Mouse (Mus musculus) lung, embryonic 14.5 days (tissue): ENCODE data around the gene Ins2. TPM values are rescaled to one million over a fixed set of nuclear protein-coding genes. Genes with fewer than 3 reads are reported as not detected.

Experiments
- ATAC-seq: fragments of 200-750 bp; cut with Nextera tagmentation; 2 replicates; pipeline ENCODE4 v1.8.0; 2017; ENCODE audit warnings: mild to moderate bottlenecking, moderate TSS enrichment, moderate library complexity; ENCODE audit not compliant: insufficient read depth
- DNase-seq: peaks from one replicate; pipeline ENCODE4 v3.0.0-alpha.2; 2015
- H3K27ac ChIP-seq: fragments of 300-500 bp; sonication (generic); 2 replicates; pipeline ENCODE4 v1.5.1; 2014; ENCODE audit warnings: low read depth, mild to moderate bottlenecking, moderate library complexity
- H3K27me3 ChIP-seq: fragments of 300-500 bp; sonication (generic); 2 replicates; pipeline ENCODE4 v1.6.1; 2014; ENCODE audit warnings: low read length, control low read depth; ENCODE audit not compliant: insufficient read depth
- H3K36me3 ChIP-seq: fragments of 300-500 bp; sonication (generic); 2 replicates; pipeline ENCODE4 v1.6.1; 2014; ENCODE audit warnings: control low read depth; ENCODE audit not compliant: insufficient read depth
- H3K4me1 ChIP-seq: fragments of 300-500 bp; sonication (generic); 2 replicates; pipeline ENCODE4 v1.6.1; 2014; ENCODE audit warnings: antibody characterized with exemption, control low read depth; ENCODE audit not compliant: insufficient read depth
- H3K4me2 ChIP-seq: fragments of 300-500 bp; sonication (generic); 2 replicates; pipeline ENCODE4 v1.6.1; 2014; ENCODE audit warnings: mild to moderate bottlenecking
- H3K4me3 ChIP-seq: fragments of 300-500 bp; sonication (generic); 2 replicates; pipeline ENCODE4 v1.5.1; 2014; ENCODE audit warnings: low read depth, low read length
- H3K9ac ChIP-seq: fragments of 300-500 bp; sonication (generic); 2 replicates; pipeline ENCODE4 v1.6.1; 2014
- H3K9me3 ChIP-seq: fragments of 300-500 bp; sonication (generic); 2 replicates; pipeline ENCODE4 v1.6.1; 2016; ENCODE audit warnings: low read depth, low read length, control low read depth
- CTCF ChIP-seq: IDR thresholded peaks from 2 replicates; pipeline ENCODE4 v1.5.1; 2016; ENCODE audit warnings: antibody characterized with exemption, low read depth
- WGBS: fragments of 180-500 bp; shearing (Covaris S2); extraction: QIAGEN DNeasy Blood & Tissue Kit; methylation state at CpG from one replicate; pipeline ENCODE4 v1.1.7; 2014; 5-methylcytosine and 5-hydroxymethylcytosine counted together
- microRNA counts: library from miRNA; unstranded; fragments of <30 nt; microRNA quantifications from one replicate; lab custom pipeline; 2016
- microRNA-seq: library from miRNA; unstranded; fragments of <30 nt; microRNA quantifications from one replicate; pipeline ENCODE4, GENCODE M21; 2016; ENCODE audit warnings: borderline number of aligned reads
- polyA plus RNA-seq: library from polyadenylated mRNA; unstranded; fragments of >200 nt; fragmentation: Nextera tagmentation; extraction: Ambion mirVana; gene quantifications from 2 replicates; pipeline ENCODE4 v1.2.1, GENCODE M21; 2014

The Ins2 gene
- polyA plus RNA-seq, 1 experiment from 2014 or later, result not detected

- Histone ChIP-seq H3K27me3 (no peaks in the 10 kb centered on the region), H3K4me3 (no peak overlapping the region), H3K36me3 (peaks cover 11% of the 10 kb centered on the region; the same call in 1 of the 2 replicates), H3K4me2 (no peak overlapping the region), H3K27ac (no peak overlapping the region), H3K9ac (no peak overlapping the region), H3K4me1 (no peaks in the 10 kb centered on the region), H3K9me3 (no peaks in the 10 kb centered on the region)
- 35% methylated on average over 6 of the region's 6 CpGs for WGBS
- DNase-seq (no peak), ATAC-seq (no peak)
- no peak for TF ChIP-seq CTCF
These were observed 96.5 kb downstream of the Ins2 start for GRCm38 (mm10) chr7:142646676-142647075.

GRCm38 (mm10) chr7:142645045-142645444, 98.1 kb downstream of the Ins2 start:
- ATAC-seq (no peak; the same call in 1 of the 2 replicates), DNase-seq (peak; percentile 24)
- TF ChIP-seq CTCF, result no peak
- Histone ChIP-seq H3K4me3 (no peak overlapping the region), H3K27ac (no peak overlapping the region), H3K9ac (no peak overlapping the region), H3K4me1 (no peaks in the 10 kb centered on the region), H3K9me3 (no peaks in the 10 kb centered on the region), H3K4me2 (no peak overlapping the region), H3K36me3 (no peaks in the 10 kb centered on the region), H3K27me3 (no peaks in the 10 kb centered on the region)
- WGBS, result 13% methylated on average over 5 of the region's 5 CpGs

GRCm38 (mm10) chr7:142636178-142636577, 107.0 kb downstream of the Ins2 start:
- H3K9me3 ChIP-seq, result no peaks in the 10 kb centered on the region
- ATAC-seq (no peak), DNase-seq (no peak)
- H3K36me3 ChIP-seq, result no peaks in the 10 kb centered on the region
- no peak overlapping the region for H3K27ac ChIP-seq
- no peak overlapping the region for H3K9ac ChIP-seq
- TF ChIP-seq CTCF, result no peak
- H3K4me1 ChIP-seq, result no peaks in the 10 kb centered on the region
- no peak overlapping the region for H3K4me2 ChIP-seq
- no peak overlapping the region for H3K4me3 ChIP-seq
- no peaks in the 10 kb centered on the region for H3K27me3 ChIP-seq

DNA sequence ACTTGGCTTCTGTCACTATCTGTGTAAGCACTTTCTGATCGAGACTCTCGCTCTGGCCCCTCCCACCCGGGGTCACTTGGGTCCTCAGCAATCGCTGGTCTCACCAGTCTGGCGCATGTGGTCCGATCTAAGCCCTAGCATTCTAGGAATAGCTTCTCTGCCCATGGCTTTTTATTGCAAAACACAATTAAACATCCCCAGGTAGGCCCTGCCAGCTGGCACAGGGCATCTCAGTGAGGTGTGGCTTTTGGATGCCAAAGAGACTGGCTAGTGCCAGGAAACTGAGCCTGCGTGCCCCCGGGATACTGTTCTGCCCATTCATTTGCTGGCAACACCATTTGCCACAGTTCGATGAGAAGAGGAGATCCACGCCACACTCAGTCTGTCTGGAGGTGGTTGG, 112.5 kb downstream of the Ins2 start:
- DNase-seq (no peak), ATAC-seq (no peak)
- Histone ChIP-seq H3K36me3 (no peaks in the 10 kb centered on the region), H3K4me2 (no peak overlapping the region), H3K9me3 (no peaks in the 10 kb centered on the region), H3K4me3 (no peak overlapping the region), H3K9ac (no peak overlapping the region), H3K4me1 (no peaks in the 10 kb centered on the region), H3K27me3 (no peaks in the 10 kb centered on the region), H3K27ac (no peak overlapping the region)
- 70% methylated on average over 10 of the region's 10 CpGs for WGBS
- no peak for TF ChIP-seq CTCF

GRCm38 (mm10) chr7:142629806-142630205, 113.4 kb downstream of the Ins2 start:
- no peak for TF ChIP-seq CTCF
- Histone ChIP-seq H3K4me3 (no peak overlapping the region), H3K9me3 (no peaks in the 10 kb centered on the region), H3K27ac (no peak overlapping the region), H3K36me3 (no peaks in the 10 kb centered on the region), H3K4me1 (no peaks in the 10 kb centered on the region), H3K27me3 (no peaks in the 10 kb centered on the region), H3K9ac (no peak overlapping the region), H3K4me2 (no peak overlapping the region)
- 80% methylated on average over 6 of the region's 6 CpGs for WGBS
- no peak for DNase-seq
- ATAC-seq, result no peak

MicroRNA genes within 50 kb of the gene (microRNA counts, 519-probe panel; counts per million panel counts)
- microRNA mmu-miR-483 (lab: Ali Mortazavi, UCI), result 1,790 counts per million, percentile 16 among the panel's probes with 10 or more counts

Small RNA genes lying within 50 kb of the gene (microRNA-seq; reads per million reads assigned to microRNA genes)
- gene Mir483, result 1,323 reads per million, percentile 75 among the genes with 10 or more reads in this experiment

Other genes with a start within 250 kb of the Ins2 start
- gene Tnnt3, start 244.5 kb downstream of the Ins2 start, polyA plus RNA-seq, result 1.5 and 2.5 TPM in 2 replicates
- 20.3 and 31.0 TPM in 2 replicates for gene Mrpl23, start 210.7 kb downstream of the Ins2 start, polyA plus RNA-seq
- gene Igf2, start 76.6 kb downstream of the Ins2 start, polyA plus RNA-seq, result 437 and 452 TPM in 2 replicates
- gene Gm49394, start 73.4 kb downstream of the Ins2 start, polyA plus RNA-seq, result not detected in 2 replicates
- gene Th, start 187.7 kb upstream of the Ins2 start, polyA plus RNA-seq, result 0.55 and 0.84 TPM in 2 replicates
- gene Ascl2, start 225.9 kb upstream of the Ins2 start, polyA plus RNA-seq, result 2.2 and 3.3 TPM in 2 replicates